Mouse (Mus musculus) mesoderm, embryonic 11.5 days (tissue): ENCODE data around the gene Rps21.

Experiments
- DNase-seq: peaks from one replicate; pipeline ENCODE4 v3.0.0-alpha.2; 2012; ENCODE audit warnings: low read depth, low spot score

Rps21 gene

GRCm38 (mm10) chr2:180229129-180229528 lies 28.0 kb upstream of the Rps21 start:
- DNase-seq, result no peak

DNA sequence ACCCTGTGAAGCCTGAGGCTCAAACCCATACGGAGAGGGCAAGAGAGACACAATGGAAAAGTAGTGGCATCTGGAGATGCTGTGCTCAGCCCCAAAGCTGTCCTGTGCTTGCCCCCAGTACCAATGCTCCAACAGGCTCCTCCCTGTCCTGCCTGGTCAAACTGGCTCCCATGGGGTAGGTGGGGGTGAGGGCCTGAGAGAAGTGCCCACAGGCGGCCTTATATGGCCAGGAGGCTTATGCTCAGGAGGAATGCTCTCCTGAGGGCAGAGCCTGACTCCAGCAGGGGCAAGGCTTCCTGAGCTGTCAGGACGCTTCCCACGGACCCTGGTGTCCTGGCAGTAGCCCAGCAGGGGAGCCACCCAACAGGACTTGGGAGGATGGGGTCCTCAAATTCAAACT lies 26.7 kb upstream of the Rps21 start:
- no peak for DNase-seq

DNA sequence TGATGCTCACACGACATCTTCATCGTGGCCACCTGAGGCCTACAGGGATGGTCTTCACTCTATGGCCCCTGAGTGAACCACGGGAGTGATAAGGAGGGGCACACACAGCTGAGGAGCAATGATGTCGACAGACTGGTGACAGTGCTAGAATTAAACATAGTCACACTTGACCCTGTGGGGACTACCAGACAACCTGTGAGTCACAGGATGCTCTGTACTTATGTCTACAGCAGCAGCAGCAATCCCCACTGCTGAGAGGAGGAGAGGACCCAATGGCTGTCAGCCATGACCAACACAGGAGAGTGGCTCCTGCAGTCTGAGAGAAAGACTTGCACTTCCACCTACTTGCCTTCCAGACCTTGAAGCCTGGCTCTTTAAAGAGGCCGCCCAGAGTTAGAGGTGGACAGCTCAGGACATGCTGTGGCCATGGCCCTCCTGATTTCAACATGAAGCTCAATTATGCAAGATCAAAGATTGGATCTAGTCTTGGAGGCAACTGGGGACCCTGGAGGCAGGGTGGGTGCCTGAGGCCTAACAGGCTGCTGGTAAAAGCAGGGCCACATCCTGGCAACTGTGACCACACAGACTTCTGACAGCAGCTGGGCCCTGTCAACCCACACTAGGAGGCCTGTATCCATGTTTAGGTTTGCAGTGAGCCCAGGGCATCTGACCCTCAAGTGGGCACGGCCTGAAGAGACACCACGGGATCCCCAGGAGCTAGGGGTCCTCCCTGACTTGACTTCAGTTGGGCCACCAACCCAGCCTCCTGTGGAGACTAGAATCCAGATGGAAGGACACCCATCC lies 23.9 kb upstream of the Rps21 start:
- no peak for DNase-seq

DNA sequence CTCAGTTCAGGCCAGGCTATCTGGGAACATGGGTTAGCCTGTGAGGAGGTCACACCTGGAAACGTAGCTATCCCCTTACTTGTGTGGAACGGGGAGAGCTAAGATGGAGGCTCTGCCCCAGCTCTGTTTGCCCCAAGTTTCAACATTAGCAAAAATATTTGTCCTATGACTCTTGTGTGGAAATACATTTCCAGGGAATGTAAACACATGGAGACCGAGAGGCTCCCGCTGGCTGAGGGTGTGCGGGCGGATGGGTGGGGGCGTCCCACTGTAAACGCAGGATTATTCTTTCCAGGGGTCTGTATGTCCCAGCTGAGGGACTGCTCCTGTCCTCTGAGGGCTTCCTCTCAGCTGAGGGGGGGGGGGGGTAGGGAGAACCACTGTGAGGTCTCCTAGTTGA lies 22.8 kb upstream of the Rps21 start:
- no peak for DNase-seq

GRCm38 (mm10) chr2:180234980-180235379 lies 22.2 kb upstream of the Rps21 start:
- DNase-seq, result peak; percentile 47

DNA sequence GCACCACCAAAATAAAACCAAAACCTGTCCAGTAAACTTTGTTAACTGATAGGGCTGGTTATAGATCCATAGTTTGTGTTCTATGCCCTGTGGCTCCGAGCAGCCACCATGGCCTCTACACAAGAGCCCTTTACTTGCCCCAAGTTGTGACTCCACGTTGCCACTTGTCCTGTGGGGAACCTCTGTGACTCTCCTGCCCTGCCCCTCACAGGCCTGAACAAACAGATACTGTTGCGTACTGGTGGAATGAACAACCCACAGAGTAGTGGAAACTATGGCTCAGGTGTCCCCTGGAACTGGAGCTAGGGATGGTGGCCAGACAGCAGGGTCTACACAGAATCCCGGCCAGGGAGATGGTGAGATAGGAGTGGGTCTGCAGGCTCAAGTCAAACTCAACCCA lies 21.4 kb upstream of the Rps21 start:
- DNase-seq, result no peak

GRCm38 (mm10) chr2:180236500-180236899 lies 20.7 kb upstream of the Rps21 start:
- DNase-seq, result no peak

- DNase-seq, result no peak
Observed at GRCm38 (mm10) chr2:180236930-180237329, 20.2 kb upstream of the Rps21 start.

DNA sequence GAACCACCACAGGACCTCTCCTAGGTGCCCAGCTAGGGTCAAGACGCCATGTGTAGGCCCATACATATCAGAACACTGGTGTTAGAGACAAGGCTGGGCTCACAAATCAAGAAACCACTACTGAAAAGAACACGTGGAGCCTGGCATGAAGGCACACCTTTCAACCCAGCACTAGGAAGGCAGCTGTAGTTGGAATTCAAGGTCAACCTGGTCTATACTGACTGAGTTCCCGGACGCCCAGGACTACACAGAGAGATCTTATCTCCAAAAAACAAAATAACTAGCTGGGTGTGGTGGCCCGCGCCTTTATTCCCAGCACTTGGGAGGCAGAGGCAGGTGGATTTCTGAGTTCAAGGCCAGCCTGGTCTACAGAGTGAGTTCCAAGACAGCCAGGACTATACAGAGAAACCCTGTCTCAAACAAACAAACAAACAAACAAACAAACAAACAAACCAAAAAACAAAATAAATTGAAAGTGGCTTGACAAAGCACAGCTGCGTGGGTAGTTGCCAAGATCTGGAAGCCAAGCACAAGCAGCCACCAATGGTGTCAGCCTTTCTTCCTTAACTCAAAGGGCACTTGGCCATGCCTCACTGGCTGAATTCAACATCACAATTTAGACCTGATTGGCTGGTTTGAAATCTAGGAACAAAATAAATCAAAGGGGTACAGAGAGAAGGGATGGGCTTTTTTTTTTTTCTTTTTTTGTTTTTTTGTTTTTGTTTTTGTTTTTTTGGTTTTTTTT lies 19.4 kb upstream of the Rps21 start:
- no peak for DNase-seq

DNA sequence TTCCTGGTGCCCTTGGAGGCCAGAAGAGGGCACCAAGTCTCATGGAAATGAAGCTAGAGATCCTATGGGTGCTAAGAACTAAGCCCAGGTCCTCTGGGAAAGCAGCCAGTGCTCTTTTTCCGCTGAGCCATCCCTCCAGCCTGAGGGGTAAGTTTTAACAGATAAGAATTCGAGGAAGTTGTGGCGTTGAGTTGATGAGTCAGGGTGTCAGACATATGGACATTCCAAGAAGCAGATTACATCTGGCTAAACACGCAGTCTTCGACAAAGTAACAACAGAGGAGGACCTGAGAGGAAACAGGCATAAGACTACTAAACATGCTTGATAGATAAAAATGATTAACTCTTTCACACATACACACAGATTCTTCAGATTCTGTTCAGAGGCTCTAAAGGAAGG lies 18.6 kb upstream of the Rps21 start:
- DNase-seq, result no peak

DNA sequence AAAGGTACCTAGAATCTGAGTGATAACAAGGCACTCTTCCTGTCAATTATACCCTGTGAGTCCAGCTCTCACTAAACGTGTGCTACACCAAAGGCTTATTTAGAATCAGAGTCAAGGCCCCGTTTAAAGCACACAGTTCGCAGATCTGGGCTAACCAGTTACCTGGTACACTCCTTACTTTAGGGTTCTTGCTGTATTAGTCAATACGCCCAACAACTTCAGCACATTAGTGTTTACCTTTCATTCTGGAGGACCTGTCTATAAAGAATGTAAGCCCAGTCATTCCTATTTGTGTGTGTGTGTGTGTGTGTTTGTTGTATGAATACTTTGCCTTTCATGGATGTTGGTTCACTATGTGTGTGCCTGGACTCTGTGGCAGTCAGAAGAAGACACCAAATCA lies 14.1 kb upstream of the Rps21 start:
- no peak for DNase-seq

GRCm38 (mm10) chr2:180247916-180248315 lies 9.3 kb upstream of the Rps21 start:
- DNase-seq, result no peak

DNA sequence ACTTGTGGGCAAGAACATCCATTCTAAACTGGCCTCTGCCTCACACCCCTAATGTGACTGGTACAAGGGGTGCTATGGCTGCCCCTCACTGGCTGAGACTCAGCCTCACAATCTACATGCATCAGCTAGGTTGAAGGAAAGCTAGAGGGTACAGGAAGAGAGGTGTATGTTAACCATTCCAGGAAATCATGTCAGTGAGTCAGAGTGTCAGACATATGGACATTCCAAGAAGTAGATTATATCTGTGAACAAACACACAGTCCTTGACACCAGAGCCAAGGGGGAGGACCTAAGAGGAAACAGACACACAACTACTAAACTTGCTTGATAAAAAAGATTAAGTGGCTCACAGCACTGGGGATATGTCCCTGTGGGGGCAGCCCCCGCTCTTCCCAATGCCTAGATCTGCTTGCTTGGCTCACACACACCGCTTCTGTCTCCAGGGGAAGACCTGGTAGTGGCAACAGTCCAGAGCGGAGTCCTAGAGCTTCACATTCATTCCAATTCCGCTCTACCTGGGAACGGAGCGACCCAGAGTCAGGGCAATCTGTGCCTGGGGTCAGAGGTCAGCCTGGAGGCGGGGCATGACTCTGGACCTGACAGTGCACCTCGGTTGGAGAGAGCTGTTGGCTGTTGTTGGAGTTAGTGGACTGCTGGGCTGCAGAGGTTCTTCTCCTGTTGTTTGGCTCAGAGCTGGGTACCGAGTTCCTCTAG lies 8.1 kb upstream of the Rps21 start:
- no peak for DNase-seq

DNA sequence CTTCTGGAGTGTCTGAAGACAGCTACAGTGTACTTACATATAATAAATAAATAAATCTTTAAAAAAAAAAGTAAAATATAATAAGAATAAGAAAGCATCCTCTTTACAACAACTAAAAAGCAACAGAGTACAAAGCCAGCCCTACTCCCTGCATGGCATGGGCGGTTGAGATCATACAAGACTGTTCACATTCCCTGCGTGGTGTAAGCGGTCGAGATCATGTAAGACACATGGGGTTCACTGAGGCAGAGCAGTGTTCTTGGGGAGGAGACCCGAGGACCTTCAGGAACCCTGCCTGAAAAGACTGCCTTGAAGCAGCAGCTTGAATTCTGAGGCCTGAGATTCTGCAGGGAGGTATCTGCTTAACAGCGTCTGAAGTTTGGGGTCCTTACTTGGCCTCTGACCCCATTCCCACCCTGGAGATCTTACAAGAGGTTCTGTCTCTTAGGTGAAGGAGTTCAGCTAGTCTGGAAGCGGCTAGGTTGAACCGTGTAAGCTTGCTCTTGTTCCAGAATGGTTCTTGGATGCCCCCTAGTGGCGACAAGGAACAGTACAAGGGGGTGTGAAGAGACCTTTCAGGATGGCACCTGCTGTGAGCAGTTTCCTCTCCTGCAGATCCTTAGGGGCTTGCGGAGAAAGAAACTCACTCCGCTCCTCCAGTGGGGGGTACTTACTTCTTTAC lies 6.1 kb upstream of the Rps21 start:
- peak; percentile 93 for DNase-seq

GRCm38 (mm10) chr2:180251838-180252237 lies 5.3 kb upstream of the Rps21 start:
- no peak for DNase-seq

- DNase-seq, result no peak
Observed at GRCm38 (mm10) chr2:180254436-180255209, 2.6 kb upstream of the Rps21 start.

DNA sequence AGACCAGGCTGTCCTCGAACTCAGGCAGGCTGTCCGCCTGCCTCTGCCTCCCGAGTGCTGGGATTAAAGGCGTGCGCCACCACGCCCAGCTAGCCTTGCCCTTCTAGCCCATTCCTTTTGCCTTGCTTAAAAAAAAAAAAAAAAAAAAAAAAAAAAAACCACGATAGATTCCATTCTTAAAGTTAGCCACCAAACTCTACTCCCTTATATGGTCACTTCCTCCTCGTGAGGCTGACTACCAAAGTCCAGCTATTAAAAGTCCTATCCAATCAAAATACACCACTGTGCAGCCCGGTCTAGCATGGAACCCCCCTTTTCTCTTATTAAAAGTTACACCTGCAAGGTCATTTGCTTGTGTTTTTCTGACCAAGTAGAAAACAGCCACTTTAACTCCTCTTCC lies 1.5 kb upstream of the Rps21 start:
- no peak for DNase-seq

- peak; percentile 26 for DNase-seq
Observed at GRCm38 (mm10) chr2:180256296-180257000, 729 bp upstream of the Rps21 start.

DNA sequence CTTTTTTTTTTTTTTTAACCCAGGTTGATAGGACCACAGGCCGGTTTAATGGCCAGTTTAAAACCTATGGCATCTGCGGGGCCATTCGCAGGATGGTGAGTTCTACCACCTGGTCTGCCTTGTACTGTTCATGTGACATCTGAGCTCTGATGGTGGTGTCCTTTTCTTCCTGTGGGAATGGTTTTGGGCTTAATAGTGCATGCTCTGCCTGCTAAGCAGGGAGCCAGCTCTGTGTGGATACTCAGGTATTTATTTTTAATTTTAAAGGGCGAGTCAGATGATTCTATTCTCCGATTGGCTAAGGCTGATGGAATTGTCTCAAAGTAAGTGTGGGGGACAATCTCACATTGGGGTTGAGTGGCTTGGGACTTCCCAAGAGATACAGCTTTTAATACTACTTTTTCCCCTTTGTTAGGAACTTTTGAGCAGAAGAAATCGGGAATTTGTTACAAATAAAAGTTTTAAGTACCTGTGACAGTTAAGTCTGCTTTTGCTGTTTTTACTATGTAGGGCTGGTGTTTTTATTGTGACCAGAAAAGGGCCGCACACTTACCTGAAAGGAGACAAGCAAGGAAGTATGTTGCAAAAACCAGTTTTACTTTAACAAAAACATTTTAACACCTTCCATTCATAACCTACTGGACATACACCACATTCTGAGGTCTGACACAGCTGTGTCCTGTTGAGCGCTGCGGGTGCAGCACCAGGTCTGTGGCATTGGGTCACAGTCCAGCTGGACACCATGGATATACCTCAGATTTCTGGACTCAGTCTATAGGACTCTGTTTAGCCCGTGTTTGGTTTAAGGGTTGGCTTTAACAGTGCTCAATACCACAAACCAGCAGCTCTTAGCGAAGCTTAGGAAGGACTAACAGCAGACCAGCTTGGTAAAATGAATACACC lies 1.0 kb downstream of the Rps21 start:
- no peak for DNase-seq
